Mouse (Mus musculus) intestine, postnatal 0 days (tissue): ENCODE measurements at regions not wholly inside any gene's neighbourhood (a gene's known extent, or its start where the extent isn't known, plus 50 kb on each side); places are given as distances from the start of the nearest gene placed in this dataset.

Experiments
- ATAC-seq: fragments of 200-750 bp; cut with Nextera tagmentation; 2 replicates; pipeline ENCODE4 v1.8.0; 2017; ENCODE audit warnings: mild to moderate bottlenecking, moderate TSS enrichment, moderate library complexity
- H3K27ac ChIP-seq: fragments of 300-500 bp; sonication (generic); 2 replicates; pipeline ENCODE4 v1.5.1; 2014; ENCODE audit warnings: mild to moderate bottlenecking, low read depth, low read length, moderate library complexity
- H3K27me3 ChIP-seq: fragments of 300-500 bp; sonication (generic); replicated peaks from 2 replicates; pipeline ENCODE4 v1.6.1; 2014; ENCODE audit warnings: low read length, mixed read lengths; ENCODE audit not compliant: control insufficient read depth, insufficient read depth
- H3K36me3 ChIP-seq: fragments of 300-500 bp; sonication (generic); 2 replicates; pipeline ENCODE4 v1.6.1; 2014; ENCODE audit warnings: mild to moderate bottlenecking, moderate library complexity; ENCODE audit not compliant: control insufficient read depth, insufficient read depth
- H3K4me1 ChIP-seq: fragments of 300-500 bp; sonication (generic); replicated peaks from 2 replicates; pipeline ENCODE4 v1.6.1; 2014; ENCODE audit warnings: antibody characterized with exemption, low read length, mixed read lengths; ENCODE audit not compliant: control insufficient read depth, insufficient read depth
- H3K4me2 ChIP-seq: fragments of 300-500 bp; sonication (generic); replicated peaks from 2 replicates; pipeline ENCODE4 v1.6.1; 2014; ENCODE audit warnings: low read depth, mild to moderate bottlenecking, moderate library complexity
- H3K4me3 ChIP-seq: fragments of 300-500 bp; sonication (generic); 2 replicates; pipeline ENCODE4 v1.5.1; 2014; ENCODE audit warnings: low read depth, low read length
- H3K9ac ChIP-seq: fragments of 300-500 bp; sonication (generic); 2 replicates; pipeline ENCODE4 v1.6.1; 2014; ENCODE audit warnings: mild to moderate bottlenecking, low read depth, low read length
- H3K9me3 ChIP-seq: fragments of 300-500 bp; sonication (generic); 2 replicates; pipeline ENCODE4 v1.6.1; 2016; ENCODE audit warnings: mixed run types; ENCODE audit not compliant: control insufficient read depth
- CTCF ChIP-seq: sonication (generic); IDR thresholded peaks from 2 replicates; pipeline ENCODE4 v1.5.1; 2016; ENCODE audit warnings: low read depth, mild to moderate bottlenecking, control low read depth, antibody characterized with exemption, moderate library complexity
- WGBS: fragments of 180-500 bp; shearing (Covaris S2); extraction: QIAGEN DNeasy Blood & Tissue Kit; methylation state at CpG from one replicate; pipeline ENCODE4 v1.1.7; 2014; 5-methylcytosine and 5-hydroxymethylcytosine counted together

GRCm38 (mm10) chr6:127243032-127243431 lies 91.0 kb upstream of the Ccnd2 start:
- no peak overlapping the region for H3K9ac ChIP-seq
- H3K9me3 ChIP-seq, result no peaks in the 10 kb centered on the region
- 0 out of 2 replicates have a peak, but pooled peaks cover 8% of the 10 kb centered on the region for H3K4me1 ChIP-seq
- H3K4me2 ChIP-seq, result no peak overlapping the region
- H3K4me3 ChIP-seq, result no peak overlapping the region
- no peak overlapping the region for H3K27ac ChIP-seq
- no peak for ATAC-seq
- 86% methylated on average over 2 of the region's 2 CpGs for WGBS
- no peak for TF ChIP-seq CTCF
- H3K36me3 ChIP-seq, result no peaks in the 10 kb centered on the region
- no peaks in the 10 kb centered on the region for H3K27me3 ChIP-seq

DNA sequence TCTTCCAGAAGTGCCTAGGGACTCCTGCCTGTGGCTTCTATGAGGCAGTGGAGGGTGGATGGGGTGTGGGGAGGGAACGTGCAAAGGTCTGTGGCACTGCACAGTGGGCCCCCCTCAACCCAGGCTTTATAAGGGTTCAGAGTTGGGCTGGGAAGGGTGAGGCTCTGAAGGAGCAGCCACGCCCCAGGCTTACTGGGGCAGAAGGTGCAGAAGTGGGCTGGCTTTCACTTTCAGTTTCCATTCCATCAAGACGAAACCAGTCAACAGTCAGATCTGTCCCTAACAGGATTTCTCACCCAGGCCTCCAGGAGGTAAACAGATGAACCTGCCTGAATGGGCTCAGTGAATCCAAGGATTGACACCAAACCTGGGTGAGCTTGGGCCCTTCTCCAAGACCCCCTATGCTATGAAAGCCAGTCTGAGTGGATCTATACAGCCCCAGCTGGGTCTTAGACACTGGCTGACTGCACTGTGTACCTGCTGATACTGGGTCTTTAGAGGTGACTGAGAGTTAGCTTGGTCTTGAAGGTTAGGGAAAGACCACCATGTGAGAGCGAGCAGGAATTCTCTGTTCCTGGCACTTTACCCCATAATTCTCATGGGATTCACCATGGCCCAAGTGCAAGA lies 93.9 kb upstream of the Ccnd2 start:
- Histone ChIP-seq H3K36me3 (no peaks in the 10 kb centered on the region), H3K27me3 (no peaks in the 10 kb centered on the region), H3K9me3 (no peaks in the 10 kb centered on the region), H3K9ac (no peak overlapping the region), H3K4me1 (0 out of 2 replicates have a peak, but pooled peaks cover 8% of the 10 kb centered on the region), H3K27ac (no peak overlapping the region), H3K4me3 (no peak overlapping the region), H3K4me2 (peak overlapping the region; percentile 43)
- 48% methylated on average over 4 of the region's 4 CpGs for WGBS
- no peak for TF ChIP-seq CTCF
- peak; percentile 99 for ATAC-seq

DNA sequence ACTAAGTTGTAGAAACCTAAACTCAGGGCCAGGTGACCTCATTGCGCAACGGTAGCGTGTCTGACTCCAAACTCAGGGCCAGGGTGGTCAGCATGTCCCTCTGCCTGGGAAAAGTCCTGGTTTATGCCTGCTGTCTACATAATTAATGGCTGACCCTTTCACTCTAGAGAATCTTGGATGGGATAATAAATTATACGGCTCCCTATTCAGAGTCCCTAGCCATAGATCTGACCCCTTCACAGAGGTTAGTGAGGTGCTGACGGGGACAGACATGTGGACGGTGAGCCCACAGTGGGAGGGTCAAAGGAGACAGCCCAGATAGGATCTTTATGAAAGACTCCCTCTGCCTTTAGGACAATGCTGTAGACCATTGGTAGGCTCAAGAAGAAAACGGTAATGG lies 94.7 kb upstream of the Ccnd2 start:
- no peak for ATAC-seq
- no peak overlapping the region for H3K9ac ChIP-seq
- TF ChIP-seq CTCF, result no peak
- no peaks in the 10 kb centered on the region for H3K9me3 ChIP-seq
- H3K4me2 ChIP-seq, result no peak overlapping the region
- H3K4me3 ChIP-seq, result no peak overlapping the region
- WGBS, result 76% methylated on average over 7 of the region's 7 CpGs
- no peak overlapping the region for H3K27ac ChIP-seq
- no peaks in the 10 kb centered on the region for H3K27me3 ChIP-seq
- H3K36me3 ChIP-seq, result no peaks in the 10 kb centered on the region
- 0 out of 2 replicates have a peak, but pooled peaks cover 11% of the 10 kb centered on the region for H3K4me1 ChIP-seq

DNA sequence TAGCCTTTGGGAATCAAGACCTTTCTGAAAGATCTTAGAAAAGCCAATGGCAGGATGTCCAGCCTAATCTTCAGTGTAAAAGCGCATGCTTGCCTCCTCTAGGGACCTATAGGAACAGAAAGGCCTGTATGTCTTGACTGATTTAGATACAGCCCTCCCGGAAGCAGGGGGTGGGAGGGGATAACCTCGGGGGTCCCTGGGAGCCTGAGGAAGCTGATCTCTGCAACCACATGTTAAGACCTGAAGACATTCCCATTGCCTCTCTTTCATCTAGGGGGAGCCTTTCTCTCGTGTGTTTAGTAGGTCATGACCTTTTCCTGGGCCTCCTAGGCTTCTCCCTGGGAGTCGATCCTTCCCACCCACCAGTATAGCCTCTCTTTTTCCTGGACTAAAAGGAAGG lies 95.3 kb upstream of the Ccnd2 start:
- no peak for ATAC-seq
- H3K36me3 ChIP-seq, result no peaks in the 10 kb centered on the region

GRCm38 (mm10) chr6:127250181-127250873 lies 98.3 kb upstream of the Ccnd2 start:
- Histone ChIP-seq H3K4me2 (no peak overlapping the region), H3K9me3 (no peaks in the 10 kb centered on the region), H3K4me3 (no peak overlapping the region), H3K4me1 (0 out of 2 replicates have a peak, but pooled peaks cover 14% of the 10 kb centered on the region), H3K36me3 (no peaks in the 10 kb centered on the region), H3K27me3 (no peaks in the 10 kb centered on the region), H3K27ac (no peak overlapping the region), H3K9ac (no peak overlapping the region)
- WGBS, result 66% methylated on average over 8 of the region's 8 CpGs
- no peak for ATAC-seq
- TF ChIP-seq CTCF, result no peak

More for the DNA sequence above, 95.3 kb upstream of the Ccnd2 start:
- Histone ChIP-seq H3K27ac (no peak overlapping the region), H3K4me3 (no peak overlapping the region), H3K4me2 (no peak overlapping the region), H3K4me1 (0 out of 2 replicates have a peak, but pooled peaks cover 14% of the 10 kb centered on the region), H3K9ac (no peak overlapping the region), H3K27me3 (no peaks in the 10 kb centered on the region), H3K9me3 (no peaks in the 10 kb centered on the region)
- 56% methylated on average over 5 of the region's 5 CpGs for WGBS
- TF ChIP-seq CTCF, result no peak

GRCm38 (mm10) chr6:127250874-127251670 lies 99.1 kb upstream of the Ccnd2 start:
- Histone ChIP-seq H3K4me1 (0 out of 2 replicates have a peak, but pooled peaks cover 9% of the 10 kb centered on the region), H3K27ac (no peak overlapping the region), H3K4me3 (no peak overlapping the region), H3K4me2 (peak overlapping the region; percentile 37; the same call in 1 of the 2 replicates), H3K9me3 (no peaks in the 10 kb centered on the region), H3K27me3 (no peaks in the 10 kb centered on the region), H3K36me3 (no peaks in the 10 kb centered on the region), H3K9ac (no peak overlapping the region)
- no peak for ATAC-seq
- no peak for TF ChIP-seq CTCF
- whole genome bisulfite sequencing, result 44% methylated on average over 11 of the region's 11 CpGs
